Mouse (Mus musculus) CH12.LX (cell line): ENCODE data around the gene Cox4i2.

Experiments used
- CHD2 ChIP-seq: IDR thresholded peaks from 2 replicates; pipeline ENCODE4 v1.6.1; 2011; ENCODE audit warnings: low read length, improper control_type of control experiment
- CTCF ChIP-seq, 2 experiments: IDR thresholded peaks in 1 of 2; conservative IDR thresholded peaks in 1 of 2; 2 replicates each; pipeline ENCODE4 v1.5.1; 2011 to 2012; ENCODE audit warnings: low read depth in 2 of 2, low read length in 2 of 2, improper control_type of control experiment in 1 of 2, inconsistent platforms in 1 of 2, mild to moderate bottlenecking in 1 of 2, moderate library complexity in 1 of 2
- E2F4 ChIP-seq: IDR thresholded peaks from 2 replicates; pipeline ENCODE4 v1.6.1; 2011; ENCODE audit warnings: low read depth, low read length, improper control_type of control experiment; ENCODE audit not compliant: insufficient replicate concordance
- EP300 ChIP-seq: IDR thresholded peaks from 2 replicates; pipeline ENCODE4 v1.6.1; 2011; ENCODE audit warnings: low read length, improper control_type of control experiment
- HCFC1 ChIP-seq: IDR thresholded peaks from 2 replicates; pipeline ENCODE4 v1.6.1; 2012; ENCODE audit warnings: low read depth, mild to moderate bottlenecking, inconsistent platforms, low read length, improper control_type of control experiment
- MAFK ChIP-seq: IDR thresholded peaks from 2 replicates; pipeline ENCODE4 v1.6.1; 2011; ENCODE audit warnings: low read length, improper control_type of control experiment; ENCODE audit not compliant: insufficient replicate concordance
- MEF2A ChIP-seq: IDR thresholded peaks from 2 replicates; pipeline ENCODE4 v1.6.1; 2014; ENCODE audit warnings: low read depth, mild to moderate bottlenecking, inconsistent platforms, low read length, improper control_type of control experiment, borderline replicate concordance
- PAX5 ChIP-seq: IDR thresholded peaks from 2 replicates; pipeline ENCODE4 v1.6.1; 2012; ENCODE audit warnings: low read length, inconsistent platforms, mixed read lengths
- POLR2A ChIP-seq: IDR thresholded peaks from 2 replicates; pipeline ENCODE4 v1.6.1; 2011; ENCODE audit warnings: low read depth, mild to moderate bottlenecking, improper control_type of control experiment, low read length
- TCF12 ChIP-seq: IDR thresholded peaks from 2 replicates; pipeline ENCODE4 v1.6.1; 2014; ENCODE audit warnings: low read depth, mild to moderate bottlenecking, inconsistent platforms, low read length, improper control_type of control experiment
- UBTF ChIP-seq: IDR thresholded peaks from 2 replicates; pipeline ENCODE4 v1.6.1; 2012; ENCODE audit warnings: low read depth, mild to moderate bottlenecking, inconsistent platforms, low read length, improper control_type of control experiment, moderate library complexity
- USF1 ChIP-seq: IDR thresholded peaks from 2 replicates; pipeline ENCODE4 v1.6.1; 2014; ENCODE audit warnings: low read depth, mild to moderate bottlenecking, inconsistent platforms, low read length, improper control_type of control experiment
- USF2 ChIP-seq: conservative IDR thresholded peaks from 2 replicates; pipeline ENCODE4 v1.6.1; 2011; ENCODE audit warnings: low read depth, low read length, improper control_type of control experiment
- ZNF384 ChIP-seq: IDR thresholded peaks from 2 replicates; pipeline ENCODE4 v1.6.1; 2012; ENCODE audit warnings: low read depth, low read length, improper control_type of control experiment, inconsistent platforms

DNA sequence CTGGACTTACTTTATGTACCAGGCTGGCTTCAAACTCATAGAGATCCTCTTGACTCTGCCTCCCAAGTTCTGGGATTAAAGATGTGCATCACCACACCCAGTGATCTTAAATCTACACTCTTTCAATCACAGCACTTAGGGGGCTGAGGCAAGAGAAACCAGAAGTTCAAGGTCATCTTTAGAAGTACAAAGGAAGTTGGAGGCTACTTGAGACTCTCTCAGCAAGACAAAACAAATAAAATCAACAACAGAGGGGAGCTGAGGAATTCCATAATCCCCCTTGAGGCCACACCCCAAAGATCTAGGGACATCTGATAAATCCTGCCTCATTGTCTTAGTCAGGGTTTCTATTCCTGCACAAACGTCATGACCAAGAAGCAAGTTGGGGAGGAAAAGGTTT is 18.3 kb downstream of the Cox4i2 start:
- no peak for TF ChIP-seq ZNF384
- no peak for TF ChIP-seq PAX5
- TF ChIP-seq POLR2A: no peak
- TF ChIP-seq USF1: no peak
- no peak for TF ChIP-seq E2F4
- TF ChIP-seq CTCF (conservative IDR thresholded peaks at IDR 0.05 in 1 of 2, IDR thresholded peaks at IDR 0.05 in 1 of 2; ENCODE audit: low read depth in 2 of 2, low read length in 2 of 2): no peak
- no peak for TF ChIP-seq TCF12
- TF ChIP-seq CHD2: no peak
- no peak for TF ChIP-seq HCFC1
- TF ChIP-seq MEF2A: no peak
- TF ChIP-seq UBTF: no peak
- TF ChIP-seq EP300: no peak
- TF ChIP-seq MAFK: no peak
- no peak for TF ChIP-seq USF2
